Mouse (Mus musculus) inflammation-experienced regulatory T-cells, adult 6 months (primary cell): ENCODE results near the gene St6gal1. TPM values are rescaled to one million over a fixed set of nuclear protein-coding genes. Genes with fewer than 3 reads are reported as not detected.

Source experiments
- ATAC-seq: one replicate; pipeline ENCODE4 v1.8.0; 2017
- polyA plus RNA-seq, 3 experiments: library from polyadenylated mRNA; unstranded; fragments of 100-300 nt; shearing (Covaris generic); gene quantifications; one replicate each; pipeline ENCODE4 v1.2.1; 2017

The St6gal1 gene
- polyA plus RNA-seq, 3 experiments from 2014 or later: 24.7 to 67.7 (median 66.3) TPM

DNA sequence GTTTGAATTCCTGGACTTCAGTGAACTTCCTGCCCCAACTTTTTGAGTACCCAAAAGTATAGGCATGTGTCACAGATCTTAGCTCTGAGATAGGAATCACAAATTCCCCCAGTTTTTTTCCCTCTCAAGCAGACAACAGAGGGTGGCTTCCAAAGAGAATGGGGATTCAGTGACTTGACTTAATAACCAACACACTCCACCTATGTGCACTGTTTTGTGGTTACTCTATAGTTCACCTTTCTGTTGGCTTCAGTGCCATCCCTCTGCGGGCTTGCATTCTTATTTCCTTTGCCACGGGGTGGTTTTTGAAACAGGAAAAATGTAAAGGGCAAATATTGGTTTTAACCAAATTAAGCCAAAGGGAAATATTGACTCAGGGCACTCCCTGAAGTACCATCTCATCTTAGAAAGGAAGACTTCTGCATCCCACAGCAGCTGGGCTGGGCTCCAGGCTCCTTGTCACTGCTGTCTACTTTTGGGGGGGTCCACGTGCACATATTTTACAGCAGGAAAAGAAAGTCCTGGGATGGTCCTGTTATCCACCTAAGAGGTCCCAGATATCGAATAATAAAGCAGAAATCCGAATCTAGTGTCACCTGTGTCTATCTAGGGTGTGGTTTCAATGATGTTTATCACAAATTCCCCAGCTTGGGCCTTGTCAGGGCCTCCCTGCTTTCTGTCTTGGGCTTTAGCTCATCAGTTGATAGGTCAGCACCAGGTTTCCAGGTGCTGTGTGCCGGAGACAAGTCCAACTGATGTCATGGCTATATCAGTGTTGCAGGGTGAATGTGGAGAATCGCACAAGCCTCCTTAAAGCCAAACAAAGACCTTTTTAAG lies 75.6 kb downstream of the St6gal1 start:
- peak; percentile 38 for ATAC-seq

- ATAC-seq: no peak
These were observed 77.2 kb downstream of the St6gal1 start for GRCm38 (mm10) chr16:23301762-23302161.

DNA sequence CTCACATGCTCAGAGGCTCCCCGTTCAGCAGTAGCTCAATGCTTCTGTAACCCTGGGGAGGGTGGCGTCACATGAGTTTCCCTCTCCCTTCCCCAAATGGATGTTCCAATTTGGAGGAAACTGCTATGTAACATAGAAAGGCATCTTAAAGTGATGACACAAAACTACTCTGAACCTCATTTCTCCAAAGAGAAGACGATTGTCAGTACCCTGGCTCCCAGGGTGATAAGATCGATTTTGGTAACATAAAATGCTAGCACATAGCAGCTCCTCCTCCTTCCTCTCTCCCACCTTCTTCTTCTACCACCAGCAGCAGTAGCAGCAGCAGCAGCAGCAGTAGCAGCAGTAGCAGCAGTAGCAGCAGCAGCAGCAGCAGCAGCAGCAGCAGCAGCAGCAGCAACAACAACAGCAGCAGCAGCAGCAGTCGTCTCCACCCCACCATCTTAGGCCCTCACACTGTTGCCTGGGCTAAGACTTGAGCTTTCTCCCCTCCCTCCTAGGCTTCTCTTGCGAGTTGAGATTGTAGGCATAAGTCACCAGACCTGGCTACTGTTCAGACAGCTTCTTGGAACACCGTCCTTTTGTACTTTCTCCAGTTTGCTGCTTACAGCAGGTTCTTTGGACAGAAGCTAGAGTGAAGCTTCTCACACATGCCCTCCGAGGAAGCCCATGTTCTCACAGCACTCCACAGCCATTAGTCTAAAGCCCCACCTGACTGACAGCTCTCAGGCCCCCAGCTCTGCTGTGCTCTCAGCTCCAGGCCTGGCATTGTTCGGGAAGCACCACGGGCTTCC lies 81.5 kb downstream of the St6gal1 start:
- ATAC-seq: peak; percentile 30

GRCm38 (mm10) chr16:23307142-23307968 lies 82.8 kb downstream of the St6gal1 start:
- ATAC-seq: no peak

DNA sequence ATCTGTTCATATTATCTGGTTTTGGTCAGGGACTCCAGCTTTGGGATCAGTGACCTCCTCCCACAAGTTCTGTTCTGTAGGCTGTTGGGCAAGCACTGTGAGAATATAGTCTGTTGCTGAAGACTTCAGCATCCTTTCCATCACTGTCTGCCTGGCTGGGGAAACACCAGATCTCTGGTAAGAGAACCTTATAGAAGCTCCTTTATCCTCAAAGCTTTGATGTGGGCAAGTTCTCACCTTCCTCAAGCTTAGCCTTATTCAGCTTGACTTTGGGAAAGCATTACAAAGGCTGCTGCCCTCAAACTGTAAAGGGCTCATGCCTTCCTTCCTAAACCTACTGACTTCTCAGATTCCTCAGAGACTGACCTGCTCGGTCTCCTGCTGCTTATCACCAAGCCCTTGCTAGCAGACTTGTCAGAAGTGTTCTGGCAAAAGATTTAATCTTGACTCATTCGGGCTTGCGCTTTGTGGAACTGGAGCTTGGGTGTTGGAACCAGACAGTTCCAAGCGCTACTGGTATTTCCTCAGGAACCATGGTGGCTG lies 83.5 kb downstream of the St6gal1 start:
- ATAC-seq: peak; percentile 83

GRCm38 (mm10) chr16:23309080-23309479 lies 84.5 kb downstream of the St6gal1 start:
- no peak for ATAC-seq

- no peak for ATAC-seq
These were observed 88.1 kb downstream of the St6gal1 start for GRCm38 (mm10) chr16:23312604-23313003.

GRCm38 (mm10) chr16:23314790-23315189 lies 90.2 kb downstream of the St6gal1 start:
- no peak for ATAC-seq

DNA sequence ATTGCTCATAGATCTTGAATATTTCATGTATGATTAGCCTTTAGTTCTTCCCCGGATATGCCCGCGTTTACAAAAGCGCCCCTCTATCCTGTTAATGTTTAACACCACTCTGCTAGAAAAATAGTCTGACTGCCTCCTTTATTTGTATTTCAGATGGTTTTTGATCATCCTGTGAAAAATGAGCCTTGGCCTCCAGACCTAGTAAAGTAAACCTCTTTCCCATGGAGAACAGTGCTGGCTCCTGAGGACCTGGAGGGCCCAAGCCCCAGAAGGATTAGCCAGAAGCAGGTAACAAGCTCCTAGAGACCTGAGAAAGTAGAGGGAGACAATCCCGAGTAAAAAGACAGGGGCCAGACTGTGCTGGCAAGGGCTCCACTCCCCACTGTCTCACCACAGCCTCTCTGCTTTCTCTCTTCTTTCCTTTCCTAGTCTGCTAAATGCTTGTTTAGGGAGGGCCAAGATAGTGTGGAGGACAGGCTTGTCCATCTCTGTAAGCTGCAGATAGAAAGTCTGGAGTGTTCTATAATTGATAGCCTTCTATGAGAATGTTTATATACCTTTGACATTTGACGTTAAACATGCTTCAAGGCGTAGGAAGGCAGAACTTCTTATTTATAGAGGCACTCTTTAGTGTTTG lies 93.0 kb downstream of the St6gal1 start:
- ATAC-seq: no peak

GRCm38 (mm10) chr16:23320025-23320424 lies 95.5 kb downstream of the St6gal1 start:
- no peak for ATAC-seq

GRCm38 (mm10) chr16:23320579-23320978 lies 96.0 kb downstream of the St6gal1 start:
- ATAC-seq: no peak

- peak; percentile 66 for ATAC-seq
These were observed 97.9 kb downstream of the St6gal1 start for GRCm38 (mm10) chr16:23322453-23322852.

DNA sequence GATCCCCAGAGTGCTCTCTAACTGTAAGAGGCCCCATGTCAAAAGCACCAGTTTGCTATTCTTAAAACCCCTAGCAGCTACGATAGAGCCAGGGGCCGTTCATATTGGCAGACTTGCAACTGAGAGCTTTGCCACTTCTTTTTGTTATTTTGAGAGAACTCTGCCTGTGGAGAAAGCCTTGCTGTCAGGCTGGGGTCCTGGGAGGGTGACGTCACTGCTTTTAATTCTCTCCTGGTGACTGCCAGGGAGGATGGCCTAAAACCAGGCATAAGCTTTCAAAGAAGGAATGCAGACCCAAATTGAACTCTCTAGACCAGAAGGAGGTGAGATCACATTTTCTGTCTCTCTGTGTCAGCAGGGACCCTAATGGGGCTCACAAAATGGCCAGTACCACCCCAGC lies 99.4 kb downstream of the St6gal1 start:
- ATAC-seq: no peak

GRCm38 (mm10) chr16:23324867-23325650 lies 100.5 kb downstream of the St6gal1 start:
- ATAC-seq: no peak

GRCm38 (mm10) chr16:23326664-23327063 lies 102.1 kb downstream of the St6gal1 start:
- ATAC-seq: no peak

DNA sequence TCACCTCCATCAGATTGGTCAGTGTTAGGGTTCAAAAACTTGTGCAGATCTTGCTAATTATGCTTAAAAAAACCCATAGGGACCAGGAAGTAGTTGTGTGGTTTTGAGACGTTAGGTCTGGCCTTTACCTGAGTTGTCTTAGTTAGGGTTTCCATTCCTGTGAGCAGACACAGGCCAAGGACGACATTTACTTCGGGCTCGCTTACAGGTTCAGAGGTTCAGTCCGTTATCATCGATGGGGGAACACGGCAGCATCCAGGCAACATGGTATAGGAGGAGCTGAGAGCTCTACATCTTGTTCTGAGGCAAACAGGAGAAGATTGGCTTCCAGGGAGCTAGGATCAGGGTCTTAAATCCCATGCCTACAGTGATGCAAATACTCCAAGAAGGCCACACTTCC lies 102.7 kb downstream of the St6gal1 start:
- no peak for ATAC-seq

GRCm38 (mm10) chr16:23328201-23328600 lies 103.7 kb downstream of the St6gal1 start:
- peak; percentile 89 for ATAC-seq

GRCm38 (mm10) chr16:23332136-23332535 lies 107.6 kb downstream of the St6gal1 start:
- ATAC-seq: no peak

- no peak for ATAC-seq
These were observed 108.1 kb downstream of the St6gal1 start for GRCm38 (mm10) chr16:23332686-23333085.

- no peak for ATAC-seq
These were observed 109.5 kb downstream of the St6gal1 start for GRCm38 (mm10) chr16:23333875-23334551.

- no peak for ATAC-seq
These were observed 112.8 kb downstream of the St6gal1 start for GRCm38 (mm10) chr16:23337317-23337716.
